Mouse (Mus musculus) stomach, embryonic 14.5 days (tissue): ENCODE data around the gene Adam1a. TPM values are rescaled to one million over a fixed set of nuclear protein-coding genes. Genes with fewer than 3 reads are reported as not detected.
"Not testable (repeated sequence)": the region's sequence is repeated elsewhere in the genome, so short reads cannot be mapped to it uniquely, and the experiment has no call there.

Source experiments
- ATAC-seq: fragments of 200-750 bp; cut with Nextera tagmentation; 2 replicates; pipeline ENCODE4 v1.8.0; 2017; ENCODE audit warnings: low read depth, moderate TSS enrichment; ENCODE audit not compliant: insufficient number of reproducible peaks, insufficient read depth, low FRiP score
- H3K27ac ChIP-seq: fragments of 300-500 bp; sonication (generic); 2 replicates; pipeline ENCODE4 v1.5.1; 2014; ENCODE audit warnings: mild to moderate bottlenecking, low read length, moderate library complexity, mixed read lengths
- H3K27me3 ChIP-seq: fragments of 300-500 bp; sonication (generic); 2 replicates; pipeline ENCODE4 v1.6.1; 2014; ENCODE audit warnings: low read length, control low read depth, mixed read lengths; ENCODE audit not compliant: control insufficient read depth, insufficient read depth
- H3K36me3 ChIP-seq: fragments of 300-500 bp; sonication (generic); 2 replicates; pipeline ENCODE4 v1.6.1; 2014; ENCODE audit warnings: mild to moderate bottlenecking, control low read depth, low read length, moderate library complexity, mixed read lengths; ENCODE audit not compliant: control insufficient read depth, insufficient read depth
- H3K4me1 ChIP-seq: fragments of 300-500 bp; sonication (generic); 2 replicates; pipeline ENCODE4 v1.6.1; 2014; ENCODE audit warnings: low read length, control low read depth, mixed read lengths; ENCODE audit not compliant: control insufficient read depth, insufficient read depth
- H3K4me2 ChIP-seq: fragments of 300-500 bp; sonication (generic); replicated peaks from 2 replicates; pipeline ENCODE4 v1.6.1; 2014; ENCODE audit warnings: low read depth, low read length, control low read depth
- H3K4me3 ChIP-seq: fragments of 300-500 bp; sonication (generic); 2 replicates; pipeline ENCODE4 v1.5.1; 2014; ENCODE audit warnings: low read depth, low read length, control low read depth
- H3K9ac ChIP-seq: fragments of 300-500 bp; sonication (generic); replicated peaks from 2 replicates; pipeline ENCODE4 v1.6.1; 2014; ENCODE audit warnings: low read depth, mild to moderate bottlenecking, control low read depth, low read length, moderate library complexity, mixed read lengths
- H3K9me3 ChIP-seq: fragments of 300-500 bp; sonication (generic); 2 replicates; pipeline ENCODE4 v1.6.1; 2016; ENCODE audit warnings: low read depth, low read length, control low read depth; ENCODE audit not compliant: control insufficient read depth
- WGBS: fragments of 180-500 bp; shearing (Covaris S2); extraction: QIAGEN DNeasy Blood & Tissue Kit; methylation state at CpG from one replicate; pipeline ENCODE4 v1.1.7; 2014; 5-methylcytosine and 5-hydroxymethylcytosine counted together
- polyA plus RNA-seq: library from polyadenylated mRNA; unstranded; fragments of >200 nt; fragmentation: Nextera tagmentation; extraction: Ambion mirVana; gene quantifications from 2 replicates; pipeline ENCODE4 v1.2.1, GENCODE M21; 2014

The Adam1a gene
- polyA plus RNA-seq, 1 experiment from 2014 or later, result 2.2 TPM

DNA sequence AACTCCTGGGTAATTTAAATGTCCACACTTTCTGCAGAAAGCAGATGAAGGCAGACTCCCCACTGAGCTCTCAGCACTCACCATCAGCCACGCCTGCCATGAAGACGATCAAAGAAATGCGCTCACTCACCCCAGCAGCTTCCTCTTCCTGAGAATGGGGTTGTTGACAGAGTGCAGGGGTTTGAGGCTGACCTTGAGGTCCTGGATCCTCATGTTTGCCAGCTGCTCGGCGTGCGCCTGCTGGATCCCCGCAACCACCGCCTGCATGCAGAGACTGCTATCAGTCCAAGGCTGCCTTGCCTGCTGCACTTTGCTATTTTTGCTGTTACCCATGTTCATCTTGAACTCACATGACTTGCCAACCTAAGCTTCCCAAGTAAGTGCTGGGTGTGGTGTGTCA, 18.3 kb downstream of the Adam1a start:
- no peak overlapping the region for H3K27ac ChIP-seq
- no peaks in the 10 kb centered on the region for H3K9me3 ChIP-seq
- 80% methylated on average over 8 of the region's 8 CpGs for WGBS
- no peak overlapping the region for H3K4me2 ChIP-seq
- H3K4me3 ChIP-seq, result no peak overlapping the region
- no peak for ATAC-seq
- H3K27me3 ChIP-seq, result no peaks in the 10 kb centered on the region
- no peaks in the 10 kb centered on the region for H3K4me1 ChIP-seq
- H3K9ac ChIP-seq, result no peak overlapping the region
- peaks cover 68% of the 10 kb centered on the region for H3K36me3 ChIP-seq

GRCm38 (mm10) chr5:121526526-121526925, 18.8 kb downstream of the Adam1a start:
- Histone ChIP-seq H3K9me3 (no peaks in the 10 kb centered on the region), H3K36me3 (peaks cover 63% of the 10 kb centered on the region), H3K4me2 (no peak overlapping the region), H3K27ac (no peak overlapping the region), H3K9ac (no peak overlapping the region), H3K27me3 (no peaks in the 10 kb centered on the region), H3K4me3 (no peak overlapping the region), H3K4me1 (no peaks in the 10 kb centered on the region)
- no peak for ATAC-seq
- WGBS, result 83% methylated on average over 7 of the region's 7 CpGs

DNA sequence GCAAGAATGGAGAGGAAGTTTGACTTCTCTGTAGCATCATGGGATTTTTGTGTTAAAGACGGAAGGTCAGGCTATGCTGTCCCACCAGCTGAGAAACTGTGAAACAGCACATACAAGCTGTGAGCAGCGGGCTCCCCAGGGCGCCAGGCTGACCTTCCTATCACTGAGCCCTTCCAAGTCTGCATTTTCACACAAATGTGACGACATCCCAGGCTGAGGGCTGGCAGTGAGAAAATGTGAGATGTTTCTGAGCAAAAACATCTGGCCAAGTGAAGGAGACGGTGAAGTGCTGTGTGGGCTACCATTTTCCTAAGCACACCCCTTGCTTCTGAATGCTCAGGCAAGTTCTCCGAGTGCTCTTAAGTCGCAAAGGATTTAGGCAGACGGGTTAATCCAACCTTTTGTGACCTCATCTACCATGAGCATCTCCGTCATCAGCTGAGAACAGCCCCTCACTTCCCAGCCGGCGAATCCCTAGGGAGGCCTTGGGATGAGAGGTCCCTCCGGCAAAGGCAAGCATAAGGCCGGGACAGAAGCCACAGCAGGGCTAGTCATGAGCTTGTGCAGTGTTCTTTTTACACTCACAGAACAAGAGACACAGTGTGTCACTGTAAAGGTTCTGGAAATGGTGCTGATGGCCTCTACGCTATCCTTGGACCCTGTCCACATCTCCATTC, 19.4 kb downstream of the Adam1a start:
- Histone ChIP-seq H3K4me2 (no peak overlapping the region), H3K27me3 (no peaks in the 10 kb centered on the region), H3K9ac (no peak overlapping the region), H3K4me1 (no peaks in the 10 kb centered on the region), H3K4me3 (no peak overlapping the region), H3K36me3 (peaks cover 62% of the 10 kb centered on the region), H3K27ac (no peak overlapping the region), H3K9me3 (no peaks in the 10 kb centered on the region)
- WGBS, result 77% methylated on average over 14 of the region's 14 CpGs
- no peak for ATAC-seq

GRCm38 (mm10) chr5:121519758-121520157, 25.5 kb downstream of the Adam1a start:
- H3K36me3 ChIP-seq, result peaks cover 24% of the 10 kb centered on the region
- not testable (repeated sequence) for H3K9me3 ChIP-seq, H3K27me3 ChIP-seq, H3K4me2 ChIP-seq, ATAC-seq, H3K4me1 ChIP-seq, H3K9ac ChIP-seq, H3K4me3 ChIP-seq, H3K27ac ChIP-seq
- 90% methylated on average over 10 of the region's 17 CpGs for WGBS

- Histone ChIP-seq H3K4me1 (no peaks in the 10 kb centered on the region), H3K9me3 (no peaks in the 10 kb centered on the region), H3K36me3 (peaks cover 18% of the 10 kb centered on the region), H3K9ac (no peak overlapping the region), H3K4me2 (no peak overlapping the region), H3K4me3 (no peak overlapping the region), H3K27ac (no peak overlapping the region), H3K27me3 (no peaks in the 10 kb centered on the region)
- WGBS, result 94% methylated on average over 9 of the region's 9 CpGs
- no peak for ATAC-seq
Measured at GRCm38 (mm10) chr5:121518983-121519382, 26.3 kb downstream of the Adam1a start.

GRCm38 (mm10) chr5:121510009-121510408, 35.3 kb downstream of the Adam1a start:
- WGBS, result 74% methylated on average over 7 of the region's 7 CpGs
- Histone ChIP-seq H3K27ac (no peak overlapping the region), H3K4me1 (no peaks in the 10 kb centered on the region), H3K9ac (no peak overlapping the region), H3K36me3 (no peaks in the 10 kb centered on the region), H3K9me3 (no peaks in the 10 kb centered on the region), H3K27me3 (no peaks in the 10 kb centered on the region), H3K4me2 (no peak overlapping the region), H3K4me3 (no peak overlapping the region)
- ATAC-seq, result no peak

GRCm38 (mm10) chr5:121506846-121507245, 38.4 kb downstream of the Adam1a start:
- ATAC-seq, result no peak
- H3K27me3 ChIP-seq, result no peaks in the 10 kb centered on the region
- H3K9ac ChIP-seq, result no peak overlapping the region
- no peaks in the 10 kb centered on the region for H3K4me1 ChIP-seq
- H3K27ac ChIP-seq, result no peak overlapping the region
- no peaks in the 10 kb centered on the region for H3K36me3 ChIP-seq
- WGBS, result 71% methylated on average over 1 of the region's 1 CpGs
- no peak overlapping the region for H3K4me2 ChIP-seq
- no peak overlapping the region for H3K4me3 ChIP-seq
- no peaks in the 10 kb centered on the region for H3K9me3 ChIP-seq

DNA sequence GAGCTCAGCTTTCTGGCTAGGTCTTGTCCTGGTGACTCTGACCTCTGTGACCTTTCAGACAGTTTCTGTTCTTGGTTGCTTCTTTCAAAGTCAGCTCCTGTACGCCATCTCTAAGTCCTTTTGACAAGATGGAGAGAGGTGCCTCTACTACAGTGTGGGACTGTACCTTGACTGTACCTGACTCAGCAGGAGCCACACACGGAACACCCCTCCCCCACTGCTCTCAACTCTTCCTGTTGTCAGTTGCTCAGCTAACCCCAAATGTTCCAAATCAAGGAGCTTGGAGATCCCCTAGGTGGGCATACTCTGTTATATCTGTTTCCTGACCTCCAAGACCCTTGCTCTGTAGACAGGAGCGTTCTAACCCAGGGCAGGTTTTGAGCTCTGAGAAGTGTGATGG, 42.1 kb downstream of the Adam1a start, which contains the start of gene Adam1b:
TSS of gene Adam1b (minus strand) at position 205 of the 400 bp plus-strand sequence.
- H3K36me3 ChIP-seq, result no peaks in the 10 kb centered on the region
- no peak within 1 kb of the TSS for H3K27ac ChIP-seq
- no peak within 1 kb of the TSS for H3K4me2 ChIP-seq
- no peaks in the 10 kb centered on the region for H3K27me3 ChIP-seq
- no peak within 1 kb of the TSS for H3K9ac ChIP-seq
- no peaks in the 10 kb centered on the region for H3K4me1 ChIP-seq
- 65% methylated on average over 3 of the region's 3 CpGs for WGBS
- ATAC-seq, result no peak
- no peak within 1 kb of the TSS for H3K4me3 ChIP-seq
- no peaks in the 10 kb centered on the region for H3K9me3 ChIP-seq

GRCm38 (mm10) chr5:121501424-121501996, 43.8 kb downstream of the Adam1a start:
- not testable (repeated sequence) for ATAC-seq, H3K27me3 ChIP-seq
- WGBS, result 72% methylated on average over 11 of the region's 17 CpGs

More at GRCm38 (mm10) chr5:121501424-121501996, 43.8 kb downstream of the Adam1a start:
- H3K4me3 ChIP-seq, H3K9ac ChIP-seq, H3K4me2 ChIP-seq, H3K27ac ChIP-seq, H3K36me3 ChIP-seq, H3K9me3 ChIP-seq, H3K4me1 ChIP-seq: not testable (repeated sequence)
